Mouse (Mus musculus): ENCODE measurements at regions not wholly inside any gene's neighbourhood (a gene's known extent, or its start where the extent isn't known, plus 50 kb on each side); places are given as distances from the start of the nearest gene placed in this dataset.

- DNase-seq (ENCODE audit: low spot score), result no peak
Measured at GRCm38 (mm10) chr15:42768396-42768795, 2634.2 kb downstream of the 9330182O14Rik start.

GRCm38 (mm10) chr15:42779903-42780302 lies 2645.7 kb downstream of the 9330182O14Rik start:
- DNase-seq (ENCODE audit: low spot score), result no peak

GRCm38 (mm10) chr15:42801217-42801616 lies 2667.1 kb downstream of the 9330182O14Rik start:
- DNase-seq (ENCODE audit: low spot score), result no peak

GRCm38 (mm10) chr15:42810871-42811490 lies 2676.8 kb downstream of the 9330182O14Rik start:
- DNase-seq (ENCODE audit: low spot score), result no peak

GRCm38 (mm10) chr15:42815026-42815724 lies 2681.0 kb downstream of the 9330182O14Rik start:
- DNase-seq (ENCODE audit: low spot score), result no peak

GRCm38 (mm10) chr15:42838839-42839238 lies 2704.7 kb downstream of the 9330182O14Rik start:
- DNase-seq (ENCODE audit: low spot score), result no peak

- no peak for DNase-seq (ENCODE audit: low spot score)
Measured at GRCm38 (mm10) chr15:42850003-42850402, 2715.8 kb downstream of the 9330182O14Rik start.

- no peak for DNase-seq (ENCODE audit: low spot score)
Measured at GRCm38 (mm10) chr15:42872491-42872890, 2738.3 kb downstream of the 9330182O14Rik start.

- no peak for DNase-seq (ENCODE audit: low spot score)
Measured at GRCm38 (mm10) chr15:42894611-42895010, 2760.4 kb downstream of the 9330182O14Rik start.

GRCm38 (mm10) chr15:42900056-42900455 lies 2765.9 kb downstream of the 9330182O14Rik start:
- no peak for DNase-seq (ENCODE audit: low spot score)

- DNase-seq (ENCODE audit: low spot score), result no peak
Measured at GRCm38 (mm10) chr15:42901782-42902181, 2767.6 kb downstream of the 9330182O14Rik start.

GRCm38 (mm10) chr15:42911357-42911756 lies 2777.2 kb downstream of the 9330182O14Rik start:
- DNase-seq (ENCODE audit: low spot score), result no peak

GRCm38 (mm10) chr15:42912880-42913279 lies 2778.7 kb downstream of the 9330182O14Rik start:
- DNase-seq (ENCODE audit: low spot score), result no peak

GRCm38 (mm10) chr15:42913285-42913684 lies 2779.1 kb downstream of the 9330182O14Rik start:
- no peak for DNase-seq (ENCODE audit: low spot score)

- DNase-seq (ENCODE audit: low spot score), result peak; percentile 57
Measured at GRCm38 (mm10) chr15:42914099-42914498, 2779.9 kb downstream of the 9330182O14Rik start.

GRCm38 (mm10) chr15:42915195-42915594 lies 2781.0 kb downstream of the 9330182O14Rik start:
- no peak for DNase-seq (ENCODE audit: low spot score)

- no peak for DNase-seq (ENCODE audit: low spot score)
Measured at GRCm38 (mm10) chr15:42921618-42922017, 2787.5 kb downstream of the 9330182O14Rik start.

- no peak for DNase-seq (ENCODE audit: low spot score)
Measured at GRCm38 (mm10) chr15:42928331-42928730, 2794.2 kb downstream of the 9330182O14Rik start.

GRCm38 (mm10) chr15:42944610-42945009 lies 2810.4 kb downstream of the 9330182O14Rik start:
- no peak for DNase-seq (ENCODE audit: low spot score)

GRCm38 (mm10) chr15:42955167-42955566 lies 2821.0 kb downstream of the 9330182O14Rik start:
- DNase-seq (ENCODE audit: low spot score), result no peak

- peak; percentile 79 for DNase-seq (ENCODE audit: low spot score)
Measured at GRCm38 (mm10) chr15:42962747-42963338, 2828.7 kb downstream of the 9330182O14Rik start.

GRCm38 (mm10) chr15:42965314-42965713 lies 2831.1 kb downstream of the 9330182O14Rik start:
- DNase-seq (ENCODE audit: low spot score), result no peak
